Mouse (Mus musculus): ENCODE measurements at regions not wholly inside any gene's neighbourhood (a gene's known extent, or its start where the extent isn't known, plus 50 kb on each side); places are given as distances from the start of the nearest gene placed in this dataset.

GRCm38 (mm10) chr11:19475068-19475786 lies 448.9 kb upstream of the Spred2 start:
- no peaks in the 10 kb centered on the region for H3K79me2 ChIP-seq (ENCODE audit: control insufficient read depth, insufficient read depth)
- H3K4me3 ChIP-seq: no peak overlapping the region
- H3K4me2 ChIP-seq (ENCODE audit: low read depth): no peak overlapping the region
- no peaks in the 10 kb centered on the region for H3K27me3 ChIP-seq (ENCODE audit: control insufficient read depth, insufficient read depth, insufficient read length)
- no peaks in the 10 kb centered on the region for H3K36me3 ChIP-seq (ENCODE audit: control insufficient read depth, insufficient read depth)
- no peak for TF ChIP-seq CEBPB (IDR thresholded peaks at IDR 0.05; ENCODE audit: insufficient read depth, poor library complexity, severe bottlenecking)
- no peak for TF ChIP-seq SRF (IDR thresholded peaks at IDR 0.05; ENCODE audit: control insufficient read depth, insufficient read length, low read depth)
- no peak for TF ChIP-seq USF1 (IDR thresholded peaks at IDR 0.05; ENCODE audit: low read depth)
- TF ChIP-seq POLR2A (IDR thresholded peaks at IDR 0.05; ENCODE audit: insufficient read length, low read depth): no peak
- TF ChIP-seq MYOD1 (IDR thresholded peaks at IDR 0.05; ENCODE audit: control insufficient read depth in 1 of 3, insufficient read length in 2 of 3, low read depth in 2 of 3): no peak
- no peak for TF ChIP-seq TCF12 (IDR thresholded peaks at IDR 0.05; ENCODE audit: insufficient read depth, poor library complexity, severe bottlenecking)
- TF ChIP-seq REST (IDR thresholded peaks at IDR 0.05; ENCODE audit: insufficient read depth, insufficient read length): no peak
- TF ChIP-seq TCF3 (IDR thresholded peaks at IDR 0.05; ENCODE audit: insufficient read length, low read depth): no peak
- TF ChIP-seq POLR2AphosphoS2 (IDR thresholded peaks at IDR 0.05; ENCODE audit: insufficient read length, low read depth): no peak
- no peak for TF ChIP-seq E2F4 (IDR thresholded peaks at IDR 0.05; ENCODE audit: insufficient read depth)
- no peak for TF ChIP-seq MYOG (IDR thresholded peaks at IDR 0.05; ENCODE audit: control insufficient read depth in 1 of 3, insufficient read depth in 1 of 3, insufficient read length in 2 of 3, low read depth in 2 of 3)
- TF ChIP-seq MAX (IDR thresholded peaks at IDR 0.05; ENCODE audit: low read depth): no peak
- no peak overlapping the region for H3ac ChIP-seq (ENCODE audit: control insufficient read depth, insufficient read length)

GRCm38 (mm10) chr11:19493089-19493756 lies 431.0 kb upstream of the Spred2 start:
- TF ChIP-seq USF1 (IDR thresholded peaks at IDR 0.05; ENCODE audit: low read depth) (no peak), E2F4 (IDR thresholded peaks at IDR 0.05; ENCODE audit: insufficient read depth) (no peak), REST (IDR thresholded peaks at IDR 0.05; ENCODE audit: insufficient read depth, insufficient read length) (no peak), SRF (IDR thresholded peaks at IDR 0.05; ENCODE audit: control insufficient read depth, insufficient read length, low read depth) (no peak), POLR2A (IDR thresholded peaks at IDR 0.05; ENCODE audit: insufficient read length, low read depth) (no peak), TCF12 (IDR thresholded peaks at IDR 0.05; ENCODE audit: insufficient read depth, poor library complexity, severe bottlenecking) (no peak), MYOD1 (IDR thresholded peaks at IDR 0.05; ENCODE audit: control insufficient read depth in 1 of 3, insufficient read length in 2 of 3, low read depth in 2 of 3) (no peak), CEBPB (IDR thresholded peaks at IDR 0.05; ENCODE audit: insufficient read depth, poor library complexity, severe bottlenecking) (no peak), MYOG (IDR thresholded peaks at IDR 0.05; ENCODE audit: control insufficient read depth in 1 of 3, insufficient read depth in 1 of 3, insufficient read length in 2 of 3, low read depth in 2 of 3) (no peak), POLR2AphosphoS2 (IDR thresholded peaks at IDR 0.05; ENCODE audit: insufficient read length, low read depth) (no peak)
- Histone ChIP-seq H3K36me3 (ENCODE audit: control insufficient read depth, insufficient read depth) (no peaks in the 10 kb centered on the region), H3K4me3 (no peak overlapping the region), H3ac (ENCODE audit: control insufficient read depth, insufficient read length) (no peak overlapping the region), H3K79me2 (ENCODE audit: control insufficient read depth, insufficient read depth) (no peaks in the 10 kb centered on the region), H3K4me2 (ENCODE audit: low read depth) (no peak overlapping the region), H3K27me3 (ENCODE audit: control insufficient read depth, insufficient read depth, insufficient read length) (no peaks in the 10 kb centered on the region)

- H3K27me3 ChIP-seq (ENCODE audit: control insufficient read depth, insufficient read depth, insufficient read length): no peaks in the 10 kb centered on the region
- no peak for TF ChIP-seq POLR2AphosphoS2 (IDR thresholded peaks at IDR 0.05; ENCODE audit: insufficient read length, low read depth)
- no peak for TF ChIP-seq MYOG (IDR thresholded peaks at IDR 0.05; ENCODE audit: control insufficient read depth in 1 of 3, insufficient read depth in 1 of 3, insufficient read length in 2 of 3, low read depth in 2 of 3)
- TF ChIP-seq E2F4 (IDR thresholded peaks at IDR 0.05; ENCODE audit: insufficient read depth): no peak
- TF ChIP-seq CEBPB (IDR thresholded peaks at IDR 0.05; ENCODE audit: insufficient read depth, poor library complexity, severe bottlenecking): no peak
- TF ChIP-seq MYOD1 (IDR thresholded peaks at IDR 0.05; ENCODE audit: control insufficient read depth in 1 of 3, insufficient read length in 2 of 3, low read depth in 2 of 3): no peak
- TF ChIP-seq TCF3 (IDR thresholded peaks at IDR 0.05; ENCODE audit: insufficient read length, low read depth): no peak
- no peak for TF ChIP-seq POLR2A (IDR thresholded peaks at IDR 0.05; ENCODE audit: insufficient read length, low read depth)
- TF ChIP-seq MAX (IDR thresholded peaks at IDR 0.05; ENCODE audit: low read depth): no peak
- no peak for TF ChIP-seq USF1 (IDR thresholded peaks at IDR 0.05; ENCODE audit: low read depth)
- no peak for TF ChIP-seq REST (IDR thresholded peaks at IDR 0.05; ENCODE audit: insufficient read depth, insufficient read length)
- TF ChIP-seq SRF (IDR thresholded peaks at IDR 0.05; ENCODE audit: control insufficient read depth, insufficient read length, low read depth): no peak
- no peak for TF ChIP-seq TCF12 (IDR thresholded peaks at IDR 0.05; ENCODE audit: insufficient read depth, poor library complexity, severe bottlenecking)
Observed at GRCm38 (mm10) chr11:19521721-19522120, 402.5 kb upstream of the Spred2 start.

GRCm38 (mm10) chr11:19523853-19524487 lies 400.2 kb upstream of the Spred2 start:
- TF ChIP-seq MAX (IDR thresholded peaks at IDR 0.05; ENCODE audit: low read depth) (no peak), POLR2AphosphoS2 (IDR thresholded peaks at IDR 0.05; ENCODE audit: insufficient read length, low read depth) (no peak), E2F4 (IDR thresholded peaks at IDR 0.05; ENCODE audit: insufficient read depth) (no peak), CEBPB (IDR thresholded peaks at IDR 0.05; ENCODE audit: insufficient read depth, poor library complexity, severe bottlenecking) (no peak), SRF (IDR thresholded peaks at IDR 0.05; ENCODE audit: control insufficient read depth, insufficient read length, low read depth) (no peak), REST (IDR thresholded peaks at IDR 0.05; ENCODE audit: insufficient read depth, insufficient read length) (no peak)

More at GRCm38 (mm10) chr11:19521721-19522120, 402.5 kb upstream of the Spred2 start:
- Histone ChIP-seq H3K79me2 (ENCODE audit: control insufficient read depth, insufficient read depth) (no peaks in the 10 kb centered on the region), H3K4me2 (ENCODE audit: low read depth) (no peak overlapping the region), H3ac (ENCODE audit: control insufficient read depth, insufficient read length) (no peak overlapping the region), H3K36me3 (ENCODE audit: control insufficient read depth, insufficient read depth) (no peaks in the 10 kb centered on the region), H3K4me3 (no peak overlapping the region)

More at GRCm38 (mm10) chr11:19523853-19524487, 400.2 kb upstream of the Spred2 start:
- no peaks in the 10 kb centered on the region for H3K36me3 ChIP-seq (ENCODE audit: control insufficient read depth, insufficient read depth)
- H3ac ChIP-seq (ENCODE audit: control insufficient read depth, insufficient read length): no peak overlapping the region
- no peaks in the 10 kb centered on the region for H3K79me2 ChIP-seq (ENCODE audit: control insufficient read depth, insufficient read depth)
- H3K27me3 ChIP-seq (ENCODE audit: control insufficient read depth, insufficient read depth, insufficient read length): no peaks in the 10 kb centered on the region
- H3K4me3 ChIP-seq: no peak overlapping the region
- H3K4me2 ChIP-seq (ENCODE audit: low read depth): no peak overlapping the region
